Mouse (Mus musculus): ENCODE measurements at regions not wholly inside any gene's neighbourhood (a gene's known extent, or its start where the extent isn't known, plus 50 kb on each side); places are given as distances from the start of the nearest gene placed in this dataset.

GRCm38 (mm10) chr13:28424446-28425059 is 167.2 kb downstream of the Gm11361 start:
- Histone ChIP-seq H3K36me3 (replicated peaks in 1 of 2; ENCODE audit: control insufficient read depth in 1 of 2, insufficient read depth in 1 of 2, low read length in 1 of 2) (no peaks in the 10 kb centered on the region), H3K9ac (ENCODE audit: insufficient read depth, low read depth) (no peak overlapping the region), H3K27ac (ENCODE audit: insufficient read depth, low read depth) (no peak overlapping the region), H3K27me3 (replicated peaks) (no peaks in the 10 kb centered on the region), H3K79me2 (replicated peaks; ENCODE audit: control insufficient read depth, extremely low read depth, insufficient read depth, poor library complexity, severe bottlenecking) (no peaks in the 10 kb centered on the region), H3K4me2 (ENCODE audit: insufficient read depth, low read depth, poor library complexity, severe bottlenecking) (no peak overlapping the region), H3K9me3 (replicated peaks; ENCODE audit: low read length) (no peaks in the 10 kb centered on the region), H3K4me1 (ENCODE audit: control insufficient read depth in 1 of 2, insufficient read depth in 2 of 2) (no peaks in the 10 kb centered on the region), H3K4me3 (replicated peaks in 1 of 3; ENCODE audit: low read depth in 2 of 3, low read length in 2 of 3, poor library complexity in 1 of 3) (no peak overlapping the region)
- in situ Hi-C loops (cut with MboI; ENCODE audit: low pct_ligation_motif_present, low pct_unique_long_range_greater_than_20kb, low sequenced_read_pairs) (no loop called here), dilution Hi-C loops (cut with MboI; ENCODE audit: extremely low pct_ligation_motif_present, extremely low pct_unique_long_range_greater_than_20kb, low sequenced_read_pairs) (no loop called here)
- TF ChIP-seq MYC (IDR thresholded peaks at IDR 0.05; ENCODE audit: low read depth, low read length) (no peak), ZNF384 (IDR thresholded peaks at IDR 0.05; ENCODE audit: low read depth, low read length) (no peak), GABPA (IDR thresholded peaks at IDR 0.05; ENCODE audit: insufficient replicate concordance, low read depth, low read length) (no peak), NELFE (IDR thresholded peaks at IDR 0.05; ENCODE audit: low read depth, low read length) (no peak), KAT2A (IDR thresholded peaks at IDR 0.05; ENCODE audit: insufficient replicate concordance, low read length) (no peak), TBP (conservative IDR thresholded peaks at IDR 0.05; ENCODE audit: low read depth, low read length) (no peak), TCF12 (IDR thresholded peaks at IDR 0.05; ENCODE audit: low read depth, low read length) (no peak), ZC3H11A (IDR thresholded peaks at IDR 0.05; ENCODE audit: low read depth, low read length) (no peak), NRF1 (IDR thresholded peaks at IDR 0.05; ENCODE audit: low read depth, low read length) (no peak), RCOR1 (conservative IDR thresholded peaks at IDR 0.05; ENCODE audit: low read depth, low read length) (no peak), POLR2A (IDR thresholded peaks at IDR 0.05; ENCODE audit: low read depth, low read length) (no peak), UBTF (IDR thresholded peaks at IDR 0.05; ENCODE audit: low read depth, low read length) (no peak), E2F4 (IDR thresholded peaks at IDR 0.05; ENCODE audit: insufficient replicate concordance, low read depth, low read length) (no peak)
- DNase-seq (ENCODE audit: extremely low read depth) = no peak

GRCm38 (mm10) chr13:28421309-28421708 is 164.0 kb downstream of the Gm11361 start:
- no peak overlapping the region for H3K4me2 ChIP-seq (ENCODE audit: insufficient read depth, low read depth, poor library complexity, severe bottlenecking)
- no peak overlapping the region for H3K27ac ChIP-seq (ENCODE audit: insufficient read depth, low read depth)
- H3K27me3 ChIP-seq (replicated peaks) = no peaks in the 10 kb centered on the region
- H3K79me2 ChIP-seq (replicated peaks; ENCODE audit: control insufficient read depth, extremely low read depth, insufficient read depth, poor library complexity, severe bottlenecking) = no peaks in the 10 kb centered on the region
- no peak for TF ChIP-seq MAFK (IDR thresholded peaks at IDR 0.05; ENCODE audit: insufficient replicate concordance, low read length)
- no peak for TF ChIP-seq USF2 (conservative IDR thresholded peaks at IDR 0.05; ENCODE audit: low read depth, low read length)
- no peak for TF ChIP-seq ZKSCAN1 (IDR thresholded peaks at IDR 0.05; ENCODE audit: borderline replicate concordance, low read depth, low read length)
- no peak for TF ChIP-seq NRF1 (IDR thresholded peaks at IDR 0.05; ENCODE audit: low read depth, low read length)
- TF ChIP-seq NELFE (IDR thresholded peaks at IDR 0.05; ENCODE audit: low read depth, low read length) = no peak
- TF ChIP-seq TBP (conservative IDR thresholded peaks at IDR 0.05; ENCODE audit: low read depth, low read length) = no peak
- no peak for TF ChIP-seq RAD21 (IDR thresholded peaks at IDR 0.05; ENCODE audit: low read depth, low read length)
- TF ChIP-seq SMC3 (IDR thresholded peaks at IDR 0.05; ENCODE audit: low read depth, low read length) = no peak
- no peak for TF ChIP-seq SIN3A (IDR thresholded peaks at IDR 0.05; ENCODE audit: low read length)
- no peak for TF ChIP-seq EP300 (IDR thresholded peaks at IDR 0.05; ENCODE audit: low read length)
- TF ChIP-seq ZNF384 (IDR thresholded peaks at IDR 0.05; ENCODE audit: low read depth, low read length) = no peak
- TF ChIP-seq ETS1 (conservative IDR thresholded peaks at IDR 0.05; ENCODE audit: low read depth, low read length) = no peak
- no peak for TF ChIP-seq USF1 (IDR thresholded peaks at IDR 0.05; ENCODE audit: low read depth, low read length)
- H3K9ac ChIP-seq (ENCODE audit: insufficient read depth, low read depth) = no peak overlapping the region
- DNase-seq (ENCODE audit: extremely low read depth) = no peak
- no peaks in the 10 kb centered on the region for H3K36me3 ChIP-seq (replicated peaks in 1 of 2; ENCODE audit: control insufficient read depth in 1 of 2, insufficient read depth in 1 of 2, low read length in 1 of 2)
- H3K4me1 ChIP-seq (ENCODE audit: control insufficient read depth in 1 of 2, insufficient read depth in 2 of 2) = no peaks in the 10 kb centered on the region; a peak in 1 of 4 replicates
- in situ Hi-C loops (cut with MboI; ENCODE audit: low pct_ligation_motif_present, low pct_unique_long_range_greater_than_20kb, low sequenced_read_pairs) (no loop called here), dilution Hi-C loops (cut with MboI; ENCODE audit: extremely low pct_ligation_motif_present, extremely low pct_unique_long_range_greater_than_20kb, low sequenced_read_pairs) (no loop called here)
- H3K9me3 ChIP-seq (replicated peaks; ENCODE audit: low read length) = no peaks in the 10 kb centered on the region
- H3K4me3 ChIP-seq (replicated peaks in 1 of 3; ENCODE audit: low read depth in 2 of 3, low read length in 2 of 3, poor library complexity in 1 of 3) = no peak overlapping the region

Data from CH12.LX (cell line).